Mouse (Mus musculus) olfactory bulb, adult 2 months (tissue): ENCODE measurements around the gene Mgat4a.

Experiments used
- CTCF ChIP-seq: fragments of 200-500 bp; IDR thresholded peaks from 2 replicates; pipeline ENCODE4 v1.5.1; 2012; ENCODE audit warnings: low read depth, mild to moderate bottlenecking, low read length, moderate library complexity; ENCODE audit not compliant: insufficient read depth
- POLR2A ChIP-seq: fragments of 200-500 bp; IDR thresholded peaks from 2 replicates; pipeline ENCODE4 v1.6.1; 2012; ENCODE audit warnings: mild to moderate bottlenecking, low read depth, low read length, moderate library complexity; ENCODE audit not compliant: insufficient read depth

DNA sequence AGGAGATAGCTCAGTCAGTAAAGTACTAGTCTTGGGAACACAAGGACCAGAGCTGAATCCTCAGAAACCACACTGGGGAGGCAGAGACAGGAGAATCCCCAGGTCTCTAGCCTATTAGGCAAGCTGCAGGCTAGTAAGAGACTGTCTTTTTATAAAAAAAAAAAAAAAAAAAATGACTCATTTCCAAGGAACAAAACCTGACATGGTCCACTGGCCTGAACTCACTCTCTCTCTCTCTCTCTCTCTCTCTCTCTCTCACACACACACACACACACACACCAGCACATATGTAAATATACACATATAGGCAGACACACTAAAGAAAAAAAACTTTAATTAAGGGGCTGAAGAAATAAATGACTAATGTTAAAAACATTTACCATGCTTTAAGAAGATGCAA is 14.6 kb downstream of the Mgat4a start:
- no peak for TF ChIP-seq POLR2A
- no peak for TF ChIP-seq CTCF
